ENCODE assay signal across 13 mouse cellular contexts in the genomic region with DNA sequence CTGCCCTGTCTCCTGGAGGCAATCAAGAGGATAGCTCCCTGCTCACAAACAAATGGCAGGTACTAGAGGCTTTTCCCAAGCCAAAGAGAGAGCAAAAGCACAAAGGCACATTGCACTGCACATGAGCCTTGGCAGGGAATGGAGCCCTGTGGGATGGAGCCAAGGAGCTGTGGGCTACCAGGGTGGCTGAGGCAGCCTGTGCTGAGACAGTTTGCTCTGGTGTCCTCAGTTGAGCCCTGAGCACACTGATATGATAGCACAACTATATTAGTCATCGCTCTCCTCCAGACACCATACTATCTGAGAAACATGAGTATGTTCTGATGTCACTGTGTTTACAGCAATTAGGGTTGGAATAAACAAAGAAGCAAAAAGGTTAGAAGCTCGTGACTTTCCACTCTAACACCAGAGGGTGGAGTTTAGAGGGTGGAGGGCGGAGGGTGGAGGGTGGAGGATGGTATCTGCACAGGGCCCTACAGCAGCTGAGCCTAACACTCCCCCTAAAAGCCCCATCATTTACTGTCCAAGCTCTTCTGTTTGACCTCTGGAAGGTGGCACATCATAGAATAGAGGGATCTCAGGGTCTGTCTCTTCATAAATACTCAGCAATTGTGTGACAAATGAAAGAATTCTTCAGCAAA. TPM values are rescaled to one million over a fixed set of nuclear protein-coding genes. Genes with fewer than 3 reads are reported as not detected.
DNase-seq lines count a peak whose midpoint lies in the region; ATAC-seq and TF ChIP-seq lines count a peak whose summit lies in the region.
"Had no signal": no experiment of that assay in that cellular context is flagged by ENCODE, and none has a peak within 500 bp of the region (broad histone marks: within the 10 kb centered on the region; RNA-seq: fewer than 3 reads in every experiment).

No protein-coding gene starts in this region.

- peak; percentile 92 for ATAC-seq in heart, postnatal 0 days (ENCODE audit: insufficient read depth, low read depth)
- ATAC-seq in stomach, postnatal 0 days (ENCODE audit: low FRiP score, low TSS enrichment), result peak; percentile 44; the same call in 1 of the 2 replicates
- ATAC-seq: Patski had no signal

- no peaks in the 10 kb centered on the region for H3K9me3 ChIP-seq in heart, postnatal 0 days (replicated peaks; ENCODE audit: control insufficient read depth, low read length)
- H3K9me3 ChIP-seq in stomach, postnatal 0 days (ENCODE audit: control insufficient read depth, low read length), result no peaks in the 10 kb centered on the region
- H3K9me3 ChIP-seq: embryonic facial prominence, embryonic 13.5 days; limb, embryonic 13.5 days had no signal

- peak; percentile 65 to 68 for DNase-seq in adrenal gland, adult (ENCODE audit: inconsistent age in 2 of 2, low spot score in 1 of 2)
- DNase-seq in adrenal gland, adult 8-10 months, result no peak
- peak; percentile 54 for DNase-seq in lung, postnatal 10 days
- no peak for DNase-seq in lung, adult 2 months
- peak; percentile 45 for DNase-seq in heart, postnatal 0 days (ENCODE audit: low spot score)
- DNase-seq in stomach, postnatal 0 days (ENCODE audit: low spot score), result no peak
- DNase-seq in right cerebral cortex, postnatal 25 days, result no peak
- DNase-seq in layer of hippocampus, postnatal 10 days (ENCODE audit: low spot score in 2 of 2), result no peak
- DNase-seq: thymus, adult 2 months had no signal

- TF ChIP-seq POLR2A in lung, adult 2 months (IDR thresholded peaks at IDR 0.05; ENCODE audit: borderline replicate concordance, extremely low read depth, low read depth, low read length), result no peak

- no peak overlapping the region for H3K27ac ChIP-seq in heart, postnatal 0 days (ENCODE audit: low read depth)
- no peak overlapping the region for H3K27ac ChIP-seq in stomach, postnatal 0 days (replicated peaks)
- H3K27ac ChIP-seq: embryonic facial prominence, embryonic 13.5 days; limb, embryonic 13.5 days had no signal

- H3K4me3 ChIP-seq in lung, adult 2 months (replicated peaks; ENCODE audit: extremely low read depth, low read depth, low read length), result no peak overlapping the region
- H3K4me3 ChIP-seq in heart, postnatal 0 days (ENCODE audit: low read depth, low read length), result no peak overlapping the region
- H3K4me3 ChIP-seq in stomach, postnatal 0 days (ENCODE audit: low read depth, low read length), result no peak overlapping the region
- H3K4me3 ChIP-seq: embryonic facial prominence, embryonic 13.5 days; limb, embryonic 13.5 days had no signal

- TF ChIP-seq CTCF in lung, adult 2 months (IDR thresholded peaks at IDR 0.05; ENCODE audit: insufficient read depth, low read length), result no peak
- TF ChIP-seq CTCF in heart, postnatal 0 days (IDR thresholded peaks at IDR 0.05; ENCODE audit: low read depth), result no peak
- no peak for TF ChIP-seq CTCF in stomach, postnatal 0 days (IDR thresholded peaks at IDR 0.05; ENCODE audit: low read depth)

- H3K36me3 ChIP-seq in heart, postnatal 0 days (replicated peaks; ENCODE audit: control insufficient read depth, insufficient read depth, low read length), result no peaks in the 10 kb centered on the region
- H3K36me3 ChIP-seq in stomach, postnatal 0 days (ENCODE audit: control insufficient read depth, insufficient read depth, low read length), result no peaks in the 10 kb centered on the region
- H3K36me3 ChIP-seq: embryonic facial prominence, embryonic 13.5 days; limb, embryonic 13.5 days had no signal

- 53% methylated on average over 3 of the region's 3 CpGs for WGBS in lung, adult 2 months
- WGBS in heart, postnatal 0 days, result 57% methylated on average over 3 of the region's 3 CpGs
- WGBS in stomach, postnatal 0 days, result 74% methylated on average over 3 of the region's 3 CpGs

- H3K9ac ChIP-seq in heart, postnatal 0 days (replicated peaks; ENCODE audit: low read depth, low read length), result no peak overlapping the region
- H3K9ac ChIP-seq in stomach, postnatal 0 days (ENCODE audit: low read length), result no peak overlapping the region
- H3K9ac ChIP-seq: embryonic facial prominence, embryonic 13.5 days; limb, embryonic 13.5 days had no signal

- TF ChIP-seq EP300 in heart, postnatal 0 days (IDR thresholded peaks at IDR 0.05; ENCODE audit: low read depth), result no peak
- no peak for TF ChIP-seq EP300 in stomach, postnatal 0 days (optimal IDR thresholded peaks at IDR 0.05)

- no peaks in the 10 kb centered on the region; the same call in 1 of the 2 replicates for H3K4me1 ChIP-seq in lung, adult 2 months (ENCODE audit: control insufficient read depth, insufficient read depth, low read length)
- H3K4me1 ChIP-seq in heart, postnatal 0 days (ENCODE audit: control insufficient read depth, insufficient read depth), result no peaks in the 10 kb centered on the region
- no peaks in the 10 kb centered on the region for H3K4me1 ChIP-seq in stomach, postnatal 0 days (replicated peaks; ENCODE audit: control insufficient read depth, insufficient read depth)
- H3K4me1 ChIP-seq: embryonic facial prominence, embryonic 13.5 days had no signal

- no peak overlapping the region for H3K4me2 ChIP-seq in heart, postnatal 0 days (ENCODE audit: low read depth, low read length)
- H3K4me2 ChIP-seq in stomach, postnatal 0 days (replicated peaks; ENCODE audit: low read depth), result no peak overlapping the region
- H3K4me2 ChIP-seq: embryonic facial prominence, embryonic 13.5 days; limb, embryonic 13.5 days; midbrain, embryonic 11.5 days had no signal

- no peaks in the 10 kb centered on the region for H3K27me3 ChIP-seq in heart, postnatal 0 days (ENCODE audit: control insufficient read depth, insufficient read depth, low read length)
- H3K27me3 ChIP-seq in stomach, postnatal 0 days (ENCODE audit: control insufficient read depth, insufficient read depth, low read length), result no peaks in the 10 kb centered on the region
- H3K27me3 ChIP-seq: embryonic facial prominence, embryonic 13.5 days; limb, embryonic 13.5 days; Patski had no signal

RNA-seq across cellular contexts. Expression of a gene that starts 18.6 kb away (rescaled TPM):
- total RNA-seq in adrenal gland, adult 8-10 months (2022), result 1,000 to 10,000 TPM; 1,088 to 1,472 (median 1,425) TPM
- 53.1 and 64.0 TPM in 2 replicates for polyA plus RNA-seq in lung, adult 2 months (2012; rRNA removed)
- total RNA-seq in heart, postnatal 0 days (2014; rRNA removed; ENCODE audit: low replicate concordance), result 14.5 and 16.6 TPM in 2 replicates
- polyA plus RNA-seq in heart, postnatal 0 days (2015; fragmentation: Nextera tagmentation; extraction: Ambion mirVana), result 3.4 and 4.2 TPM in 2 replicates
- polyA plus RNA-seq in stomach, postnatal 0 days (2015; fragmentation: Nextera tagmentation; extraction: Ambion mirVana), result 24.6 and 27.5 TPM in 2 replicates
- 100 to 1,000 TPM in 1 of 2 experiments, 10 to 100 TPM in 1; 93.4 to 101 TPM for total RNA-seq in layer of hippocampus, postnatal 10 days (2021)

Comparison
In these comparisons a context has a peak if more than half of its experiments do, and no peak if none do; other contexts are left out.
1. DNase-seq: peak in adrenal gland, adult (2 of 2), lung, postnatal 10 days (single experiment) and heart, postnatal 0 days (single experiment); none in adrenal gland, adult 8-10 months (single experiment), lung, adult 2 months (single experiment), stomach, postnatal 0 days (single experiment), right cerebral cortex, postnatal 25 days (single experiment) and layer of hippocampus, postnatal 10 days (0 of 2).
2. RNA of a gene that starts 18.6 kb away (total RNA-seq): 1,088 to 1,472 TPM in adrenal gland, adult 8-10 months; 93.4 to 101 TPM in layer of hippocampus, postnatal 10 days and 14.5 to 16.6 TPM in heart, postnatal 0 days; every median in the first group is over 10 times any median in the second.